Mouse (Mus musculus): ENCODE measurements around the gene Rpa2. TPM values are rescaled to one million over a fixed set of nuclear protein-coding genes. Genes with fewer than 3 reads are reported as not detected.
"Not testable (repeated sequence)": the region's sequence is repeated elsewhere in the genome, so short reads cannot be mapped to it uniquely, and the experiment has no call there.

Gene Rpa2
- total RNA-seq, 2 experiments from 2014 or later: 25.0 to 25.9 TPM

- no peak for DNase-seq (ENCODE audit: low spot score in 2 of 2)
Measured at GRCm38 (mm10) chr4:132760296-132760695, 7.8 kb upstream of the Rpa2 start.

GRCm38 (mm10) chr4:132762602-132763001 lies 5.5 kb upstream of the Rpa2 start:
- DNase-seq (ENCODE audit: low spot score in 2 of 2): no peak

- DNase-seq (ENCODE audit: low spot score in 2 of 2): not testable (repeated sequence)
Measured at GRCm38 (mm10) chr4:132763125-132763524, 5.0 kb upstream of the Rpa2 start.

GRCm38 (mm10) chr4:132771776-132772175 lies 3.6 kb downstream of the Rpa2 start:
- no peak for DNase-seq (ENCODE audit: low spot score in 2 of 2)

GRCm38 (mm10) chr4:132774905-132775304 lies 6.8 kb downstream of the Rpa2 start:
- DNase-seq (ENCODE audit: low spot score in 2 of 2): no peak

GRCm38 (mm10) chr4:132776764-132777163 lies 8.6 kb downstream of the Rpa2 start:
- DNase-seq (ENCODE audit: low spot score in 2 of 2): peak; percentile 37 to 63

- DNase-seq (ENCODE audit: low spot score in 2 of 2): no peak
Measured at GRCm38 (mm10) chr4:132778562-132779201, 10.6 kb downstream of the Rpa2 start.

GRCm38 (mm10) chr4:132780288-132780687 lies 12.2 kb downstream of the Rpa2 start:
- DNase-seq (ENCODE audit: low spot score in 2 of 2): no peak

GRCm38 (mm10) chr4:132783732-132784131 lies 15.6 kb downstream of the Rpa2 start:
- no peak for DNase-seq (ENCODE audit: low spot score in 2 of 2)

- DNase-seq (ENCODE audit: low spot score in 2 of 2): no peak
Measured at GRCm38 (mm10) chr4:132785228-132785627, 17.1 kb downstream of the Rpa2 start.

- no peak for DNase-seq (ENCODE audit: low spot score in 2 of 2)
Measured at GRCm38 (mm10) chr4:132789731-132790130, 21.6 kb downstream of the Rpa2 start.

GRCm38 (mm10) chr4:132793322-132794004 lies 25.3 kb downstream of the Rpa2 start:
- not testable (repeated sequence) for DNase-seq (ENCODE audit: low spot score in 2 of 2)

- no peak for DNase-seq (ENCODE audit: low spot score in 2 of 2)
Measured at GRCm38 (mm10) chr4:132794028-132794427, 25.9 kb downstream of the Rpa2 start.

GRCm38 (mm10) chr4:132794760-132795159 lies 26.6 kb downstream of the Rpa2 start:
- DNase-seq (ENCODE audit: low spot score in 2 of 2): no peak

GRCm38 (mm10) chr4:132795171-132795570 lies 27.0 kb downstream of the Rpa2 start:
- DNase-seq (ENCODE audit: low spot score in 2 of 2): no peak

- DNase-seq (ENCODE audit: low spot score in 2 of 2): peak; percentile 36 to 79
Measured at GRCm38 (mm10) chr4:132796196-132796886, 28.2 kb downstream of the Rpa2 start, which contains the start of gene Themis2. Gene Themis2, minus strand, starts transcription at chr4:132796387.

- DNase-seq (ENCODE audit: low spot score in 2 of 2): no peak
Measured at GRCm38 (mm10) chr4:132797461-132797860, 29.3 kb downstream of the Rpa2 start.

- DNase-seq (ENCODE audit: low spot score in 2 of 2): no peak
Measured at GRCm38 (mm10) chr4:132798028-132798427, 29.9 kb downstream of the Rpa2 start.

GRCm38 (mm10) chr4:132798666-132799065 lies 30.5 kb downstream of the Rpa2 start:
- not testable (repeated sequence) for DNase-seq (ENCODE audit: low spot score in 2 of 2)

GRCm38 (mm10) chr4:132799845-132800244 lies 31.7 kb downstream of the Rpa2 start:
- no peak for DNase-seq (ENCODE audit: low spot score in 2 of 2)

- DNase-seq (ENCODE audit: low spot score in 2 of 2): no peak
Measured at GRCm38 (mm10) chr4:132801176-132802077, 33.3 kb downstream of the Rpa2 start.
